Mouse (Mus musculus): ENCODE measurements around the gene Hk1. TPM values are rescaled to one million over a fixed set of nuclear protein-coding genes. Genes with fewer than 3 reads are reported as not detected.

The Hk1 gene
- polyA plus RNA-seq, 1 experiment from 2014 or later, result 30.7 TPM

DNA sequence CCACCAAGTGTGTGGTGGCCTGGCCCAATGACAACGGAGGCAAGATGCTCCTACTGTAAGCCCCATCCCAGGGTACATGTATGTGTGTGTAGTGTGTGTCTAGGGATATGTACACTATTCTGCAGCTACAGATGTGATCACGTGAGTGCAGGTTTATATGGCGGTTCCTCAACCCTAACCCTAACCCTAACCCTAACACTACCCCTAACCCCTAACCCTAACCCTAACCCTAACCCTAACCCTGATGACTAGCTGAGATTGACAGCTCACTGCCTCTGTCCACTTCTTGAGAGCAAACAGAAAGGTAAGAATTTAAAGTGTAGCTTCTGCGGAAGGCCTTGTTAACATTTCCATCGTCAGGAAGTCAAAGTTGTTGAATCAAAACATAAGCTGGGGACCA, 121.4 kb downstream of the Hk1 start:
- Histone ChIP-seq H3K9ac (replicated peaks) (no peak overlapping the region), H3K27me3 (ENCODE audit: insufficient read depth, low read length) (no peaks in the 10 kb centered on the region), H3K4me2 (ENCODE audit: low read depth, low read length) (no peak overlapping the region), H3K36me3 (replicated peaks; ENCODE audit: insufficient read depth, low read length) (no peaks in the 10 kb centered on the region), H3K4me3 (ENCODE audit: low read depth, low read length) (no peak overlapping the region), H3K27ac (ENCODE audit: low read depth) (no peak overlapping the region), H3K4me1 (ENCODE audit: insufficient read depth) (0 out of 2 replicates have a peak, but pooled peaks cover 2% of the 10 kb centered on the region), H3K9me3 (ENCODE audit: low read length) (no peaks in the 10 kb centered on the region)
- TF ChIP-seq CTCF (IDR thresholded peaks at IDR 0.05; ENCODE audit: low read depth), result no peak
- TF ChIP-seq EP300 (IDR thresholded peaks at IDR 0.05; ENCODE audit: low read depth), result no peak
- ATAC-seq (no peak), DNase-seq (no peak)
- 80% methylated on average over 5 of the region's 5 CpGs for WGBS (ENCODE audit: insufficient replicate concordance)

DNA sequence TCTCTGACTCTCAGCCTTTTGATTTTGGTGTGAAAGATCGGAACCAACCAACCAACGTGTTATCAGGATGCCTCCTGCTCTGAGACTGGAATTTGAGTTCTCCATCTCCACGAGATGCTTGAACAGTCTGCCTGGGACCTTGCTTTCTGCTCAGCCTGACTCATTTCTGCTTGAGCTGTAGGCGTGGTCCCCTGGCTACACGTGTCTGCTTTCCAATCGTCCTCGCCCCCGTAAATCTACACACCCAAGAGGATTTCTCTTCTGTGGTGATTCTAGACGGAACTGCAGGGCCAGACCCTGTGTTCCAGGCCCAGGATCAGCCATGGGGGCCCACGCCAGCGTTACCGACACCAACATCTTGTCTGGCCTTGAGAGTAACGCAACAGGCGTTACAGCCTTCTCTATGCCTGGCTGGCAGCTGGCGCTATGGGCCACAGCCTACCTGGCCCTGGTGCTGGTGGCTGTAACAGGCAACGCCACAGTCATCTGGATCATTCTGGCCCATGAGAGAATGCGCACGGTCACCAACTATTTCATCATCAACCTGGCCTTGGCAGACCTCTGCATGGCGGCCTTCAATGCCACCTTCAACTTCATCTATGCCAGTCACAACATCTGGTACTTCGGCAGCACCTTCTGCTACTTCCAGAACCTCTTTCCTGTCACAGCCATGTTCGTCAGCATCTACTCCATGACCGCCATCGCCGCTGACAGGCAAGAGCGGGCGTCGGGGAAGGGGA, 127.0 kb downstream of the Hk1 start:
- TF ChIP-seq CTCF (IDR thresholded peaks at IDR 0.05; ENCODE audit: low read depth) (no peak), EP300 (IDR thresholded peaks at IDR 0.05; ENCODE audit: low read depth) (no peak)
- Histone ChIP-seq H3K27me3 (ENCODE audit: insufficient read depth, low read length) (no peaks in the 10 kb centered on the region), H3K4me1 (ENCODE audit: insufficient read depth) (no peaks in the 10 kb centered on the region), H3K27ac (ENCODE audit: low read depth) (no peak overlapping the region), H3K36me3 (replicated peaks; ENCODE audit: insufficient read depth, low read length) (no peaks in the 10 kb centered on the region), H3K9me3 (ENCODE audit: low read length) (no peaks in the 10 kb centered on the region), H3K9ac (replicated peaks) (no peak overlapping the region), H3K4me3 (ENCODE audit: low read depth, low read length) (no peak overlapping the region), H3K4me2 (ENCODE audit: low read depth, low read length) (no peak overlapping the region)
- DNase-seq (no peak), ATAC-seq (no peak)
- 84% methylated on average over 27 of the region's 27 CpGs for WGBS (ENCODE audit: insufficient replicate concordance)

- H3K4me1 ChIP-seq (ENCODE audit: insufficient read depth), result no peaks in the 10 kb centered on the region
- 71% methylated on average over 12 of the region's 12 CpGs for WGBS (ENCODE audit: insufficient replicate concordance)
- no peaks in the 10 kb centered on the region; the same call in 1 of the 2 replicates for H3K27me3 ChIP-seq (ENCODE audit: insufficient read depth, low read length)
- no peak within 1 kb of the TSS for H3K9ac ChIP-seq (replicated peaks)
- H3K4me2 ChIP-seq (ENCODE audit: low read depth, low read length), result no peak within 1 kb of the TSS
- no peaks in the 10 kb centered on the region for H3K36me3 ChIP-seq (replicated peaks; ENCODE audit: insufficient read depth, low read length)
- H3K4me3 ChIP-seq (ENCODE audit: low read depth, low read length), result no peak within 1 kb of the TSS
- DNase-seq, result no peak
- H3K9me3 ChIP-seq (ENCODE audit: low read length), result no peaks in the 10 kb centered on the region
- ATAC-seq, result no peak
- no peak within 1 kb of the TSS for H3K27ac ChIP-seq (ENCODE audit: low read depth)
- TF ChIP-seq EP300 (IDR thresholded peaks at IDR 0.05; ENCODE audit: low read depth) (no peak), CTCF (IDR thresholded peaks at IDR 0.05; ENCODE audit: low read depth) (no peak)
These were observed 127.7 kb downstream of the Hk1 start, which contains the start of gene Tacr2 for GRCm38 (mm10) chr10:62252000-62252488. Gene Tacr2 (plus strand): TSS chr10:62252438.

- no peaks in the 10 kb centered on the region for H3K4me1 ChIP-seq (ENCODE audit: insufficient read depth)
- TF ChIP-seq CTCF (IDR thresholded peaks at IDR 0.05; ENCODE audit: low read depth) (no peak), EP300 (IDR thresholded peaks at IDR 0.05; ENCODE audit: low read depth) (no peak)
- H3K9ac ChIP-seq (replicated peaks), result no peak overlapping the region
- no peak for ATAC-seq
- no peak overlapping the region for H3K4me2 ChIP-seq (ENCODE audit: low read depth, low read length)
- H3K27ac ChIP-seq (ENCODE audit: low read depth), result no peak overlapping the region
- WGBS (ENCODE audit: insufficient replicate concordance), result 14% methylated on average over 8 of the region's 8 CpGs
- H3K36me3 ChIP-seq (replicated peaks; ENCODE audit: insufficient read depth, low read length), result no peaks in the 10 kb centered on the region
- H3K4me3 ChIP-seq (ENCODE audit: low read depth, low read length), result no peak overlapping the region
- no peak for DNase-seq
- H3K27me3 ChIP-seq (ENCODE audit: insufficient read depth, low read length), result no peaks in the 10 kb centered on the region; the same call in 1 of the 2 replicates
- H3K9me3 ChIP-seq (ENCODE audit: low read length), result no peaks in the 10 kb centered on the region
These were observed 131.9 kb downstream of the Hk1 start for GRCm38 (mm10) chr10:62247815-62248214.

DNA sequence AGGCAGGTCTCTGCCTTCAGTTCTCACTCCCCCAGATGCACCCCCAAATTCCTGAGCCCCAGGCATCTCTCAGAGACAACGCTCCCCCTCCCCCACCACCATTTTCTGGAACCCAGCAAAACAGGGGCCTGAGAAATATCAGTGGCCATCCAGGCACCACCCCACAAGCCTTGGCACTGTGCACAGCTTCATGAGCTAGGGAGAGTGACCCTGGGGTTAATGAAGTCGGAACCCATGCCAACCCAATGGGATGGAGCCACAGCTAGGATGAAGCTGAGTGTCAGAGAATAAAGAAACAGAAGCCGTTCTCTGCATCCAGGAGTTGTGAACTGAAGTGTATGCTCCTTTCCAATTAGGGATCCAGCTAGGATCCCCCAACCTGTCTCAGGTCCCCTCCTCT, 132.6 kb downstream of the Hk1 start:
- Histone ChIP-seq H3K36me3 (replicated peaks; ENCODE audit: insufficient read depth, low read length) (no peaks in the 10 kb centered on the region), H3K27ac (ENCODE audit: low read depth) (no peak overlapping the region), H3K4me2 (ENCODE audit: low read depth, low read length) (no peak overlapping the region), H3K9ac (replicated peaks) (no peak overlapping the region), H3K27me3 (ENCODE audit: insufficient read depth, low read length) (no peaks in the 10 kb centered on the region; the same call in 1 of the 2 replicates), H3K9me3 (ENCODE audit: low read length) (no peaks in the 10 kb centered on the region), H3K4me1 (ENCODE audit: insufficient read depth) (no peaks in the 10 kb centered on the region), H3K4me3 (ENCODE audit: low read depth, low read length) (no peak overlapping the region)
- DNase-seq, result no peak
- ATAC-seq, result no peak
- TF ChIP-seq CTCF (IDR thresholded peaks at IDR 0.05; ENCODE audit: low read depth) (no peak), EP300 (IDR thresholded peaks at IDR 0.05; ENCODE audit: low read depth) (no peak)
- 62% methylated on average over 3 of the region's 3 CpGs for WGBS (ENCODE audit: insufficient replicate concordance)

DNA sequence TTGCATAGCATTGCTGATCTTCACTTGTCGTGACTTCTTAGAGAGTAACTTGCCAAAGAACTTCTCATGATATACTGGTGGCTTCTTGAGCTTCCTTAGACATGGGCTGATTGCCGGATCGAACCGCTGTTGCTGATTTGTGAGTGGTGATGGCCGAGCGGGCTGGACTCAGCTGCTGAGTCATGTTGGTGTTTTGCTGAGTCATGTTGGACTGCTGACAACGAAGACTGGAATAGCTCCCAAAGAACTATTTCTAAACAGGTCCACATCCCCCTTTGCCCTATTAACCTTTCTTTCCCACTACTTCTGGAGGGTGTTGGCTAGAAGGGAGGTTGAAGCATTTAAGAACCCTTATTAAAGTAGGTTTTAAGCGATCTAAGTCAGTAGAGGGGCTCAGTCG, 135.6 kb downstream of the Hk1 start:
- ATAC-seq (no peak), DNase-seq (no peak)
- TF ChIP-seq CTCF (IDR thresholded peaks at IDR 0.05; ENCODE audit: low read depth) (no peak), EP300 (IDR thresholded peaks at IDR 0.05; ENCODE audit: low read depth) (no peak)
- Histone ChIP-seq H3K4me3 (ENCODE audit: low read depth, low read length) (no peak overlapping the region), H3K9ac (replicated peaks) (no peak overlapping the region), H3K9me3 (ENCODE audit: low read length) (no peaks in the 10 kb centered on the region), H3K4me2 (ENCODE audit: low read depth, low read length) (no peak overlapping the region), H3K27ac (ENCODE audit: low read depth) (no peak overlapping the region), H3K27me3 (ENCODE audit: insufficient read depth, low read length) (peaks cover 3% of the 10 kb centered on the region; the same call in 1 of the 2 replicates), H3K36me3 (replicated peaks; ENCODE audit: insufficient read depth, low read length) (no peaks in the 10 kb centered on the region), H3K4me1 (ENCODE audit: insufficient read depth) (no peaks in the 10 kb centered on the region)
- WGBS (ENCODE audit: insufficient replicate concordance), result 83% methylated on average over 9 of the region's 9 CpGs

All from liver, postnatal 0 days (tissue).